Mouse (Mus musculus) brain, adult 2 months (tissue): ENCODE results near the gene Rimklb.
"Not testable (repeated sequence)": the region's sequence is repeated elsewhere in the genome, so short reads cannot be mapped to it uniquely, and the experiment has no call there.

Experiments
- DNase-seq: peaks from one replicate; pipeline ENCODE4 v3.0.0; 2011; ENCODE audit warnings: low read depth, low spot score

The Rimklb gene

GRCm38 (mm10) chr6:122496501-122496900 lies 2.1 kb downstream of the Rimklb start:
- DNase-seq = peak; percentile 26

- peak; percentile 11 for DNase-seq
These were observed 3.3 kb downstream of the Rimklb start for GRCm38 (mm10) chr6:122495082-122495881.

- no peak for DNase-seq
These were observed 4.6 kb downstream of the Rimklb start for GRCm38 (mm10) chr6:122493799-122494472.

- no peak for DNase-seq
These were observed 6.1 kb downstream of the Rimklb start for GRCm38 (mm10) chr6:122492479-122492878.

- DNase-seq = peak; percentile 44
These were observed 7.0 kb downstream of the Rimklb start for GRCm38 (mm10) chr6:122491557-122491956.

- no peak for DNase-seq
These were observed 7.5 kb downstream of the Rimklb start for GRCm38 (mm10) chr6:122490929-122491512.

GRCm38 (mm10) chr6:122486297-122487117 lies 12.1 kb downstream of the Rimklb start:
- peak; percentile 66 for DNase-seq

GRCm38 (mm10) chr6:122485401-122486296 lies 12.9 kb downstream of the Rimklb start:
- peak; percentile 42 for DNase-seq

GRCm38 (mm10) chr6:122478062-122478461 lies 20.5 kb downstream of the Rimklb start:
- no peak for DNase-seq

- DNase-seq = not testable (repeated sequence)
These were observed 27.1 kb downstream of the Rimklb start for GRCm38 (mm10) chr6:122471461-122471860.

- no peak for DNase-seq
These were observed 28.3 kb downstream of the Rimklb start for GRCm38 (mm10) chr6:122470240-122470639.

GRCm38 (mm10) chr6:122469030-122469640 lies 29.4 kb downstream of the Rimklb start:
- no peak for DNase-seq

GRCm38 (mm10) chr6:122466092-122466713 lies 32.4 kb downstream of the Rimklb start:
- peak; percentile 20 for DNase-seq

- peak; percentile 54 for DNase-seq
These were observed 39.4 kb downstream of the Rimklb start for GRCm38 (mm10) chr6:122458946-122459693.

GRCm38 (mm10) chr6:122447848-122448247 lies 50.7 kb downstream of the Rimklb start:
- DNase-seq = peak; percentile 36

GRCm38 (mm10) chr6:122445215-122445614 lies 53.3 kb downstream of the Rimklb start:
- no peak for DNase-seq

GRCm38 (mm10) chr6:122440632-122441226 lies 57.8 kb downstream of the Rimklb start:
- no peak for DNase-seq

GRCm38 (mm10) chr6:122439249-122439648 lies 59.3 kb downstream of the Rimklb start:
- no peak for DNase-seq

GRCm38 (mm10) chr6:122435270-122435669 lies 63.3 kb downstream of the Rimklb start:
- DNase-seq = no peak
